Mouse (Mus musculus): ENCODE measurements around the gene Abhd15.

GRCm38 (mm10) chr11:77514832-77515636, at the start of gene Abhd15:
- TF ChIP-seq POLR2A (IDR thresholded peaks at IDR 0.05; ENCODE audit: low read depth, low read length) (peak; percentile 2; the same call in 1 of the 2 replicates), CTCF (IDR thresholded peaks at IDR 0.05; ENCODE audit: extremely low read depth, insufficient read depth, insufficient read length, insufficient replicate concordance) (no peak)
